Mouse (Mus musculus): ENCODE results near the gene Gm49373. TPM values are rescaled to one million over a fixed set of nuclear protein-coding genes. Genes with fewer than 3 reads are reported as not detected.
"Not testable (repeated sequence)": the region's sequence is repeated elsewhere in the genome, so short reads cannot be mapped to it uniquely, and the experiment has no call there.

The Gm49373 gene
- total RNA-seq, 2 experiments from 2014 or later, result 1.5 to 1.6 TPM

GRCm38 (mm10) chr9:21081127-21081526 lies 8.2 kb upstream of the Gm49373 start:
- no peak for DNase-seq (ENCODE audit: low spot score in 2 of 2)
- intact Hi-C loops (cut with DNase I), result no loop called here

GRCm38 (mm10) chr9:21075625-21076024 lies 2.7 kb upstream of the Gm49373 start:
- intact Hi-C loops (cut with DNase I), result no loop called here
- DNase-seq (ENCODE audit: low spot score in 2 of 2), result no peak

GRCm38 (mm10) chr9:21074173-21074572 lies 1.3 kb upstream of the Gm49373 start:
- no peak for DNase-seq (ENCODE audit: low spot score in 2 of 2)
- intact Hi-C loops (cut with DNase I), result no loop called here

GRCm38 (mm10) chr9:21072641-21073040 lies 255 bp downstream of the Gm49373 start:
- intact Hi-C loops (cut with DNase I), result loop anchor here (2.0 kb wide), 1 partner anchor 40 kb away; the partner anchor contains the start of gene Icam5
- peak in 1 of 2 experiments; percentile 29 for DNase-seq (ENCODE audit: low spot score in 2 of 2)

- intact Hi-C loops (cut with DNase I), result no loop called here
- no peak for DNase-seq (ENCODE audit: low spot score in 2 of 2)
These were observed 5.8 kb downstream of the Gm49373 start, which contains the start of gene Zglp1 for GRCm38 (mm10) chr9:21067006-21067684. Gene Zglp1, minus strand, starts transcription at chr9:21067093.

GRCm38 (mm10) chr9:21062928-21063327 lies 10.0 kb downstream of the Gm49373 start:
- intact Hi-C loops (cut with DNase I), result loop anchor here (1.0 to 2.0 kb wide), 2 partner anchors 22 to 31 kb away; partner anchors contain the start of gene Icam5
- DNase-seq (ENCODE audit: low spot score in 2 of 2), result peak; percentile 71 to 81

- intact Hi-C loops (cut with DNase I), result no loop called here
- no peak for DNase-seq (ENCODE audit: low spot score in 2 of 2)
These were observed 21.3 kb downstream of the Gm49373 start for GRCm38 (mm10) chr9:21051578-21051977.

- intact Hi-C loops (cut with DNase I), result no loop called here
These were observed 27.7 kb downstream of the Gm49373 start for GRCm38 (mm10) chr9:21045235-21045634.

GRCm38 (mm10) chr9:21044785-21045184 lies 28.1 kb downstream of the Gm49373 start:
- DNase-seq (ENCODE audit: low spot score in 2 of 2); intact Hi-C loops (cut with DNase I): not testable (repeated sequence)

More at GRCm38 (mm10) chr9:21045235-21045634, 27.7 kb downstream of the Gm49373 start:
- DNase-seq (ENCODE audit: low spot score in 2 of 2), result no peak

- intact Hi-C loops (cut with DNase I), result no loop called here
These were observed 29.3 kb downstream of the Gm49373 start for GRCm38 (mm10) chr9:21043563-21043962.

GRCm38 (mm10) chr9:21041308-21041707 lies 31.6 kb downstream of the Gm49373 start:
- intact Hi-C loops (cut with DNase I), result loop anchor here (1.0 to 2.0 kb wide), 2 partner anchors 9 to 21 kb away; partner anchors contain the start of gene Icam5
- peak; percentile 80 to 81 for DNase-seq (ENCODE audit: low spot score in 2 of 2)

More at GRCm38 (mm10) chr9:21043563-21043962, 29.3 kb downstream of the Gm49373 start:
- DNase-seq (ENCODE audit: low spot score in 2 of 2), result no peak

GRCm38 (mm10) chr9:21039779-21040178 lies 33.1 kb downstream of the Gm49373 start:
- intact Hi-C loops (cut with DNase I), result loop anchor here (2.0 kb wide), 1 partner anchor 23 kb away; no protein-coding TSS in a partner anchor
- no peak for DNase-seq (ENCODE audit: low spot score in 2 of 2)

GRCm38 (mm10) chr9:21037481-21037891 lies 35.4 kb downstream of the Gm49373 start:
- DNase-seq (ENCODE audit: low spot score in 2 of 2), result peak; percentile 52 to 69
- intact Hi-C loops (cut with DNase I), result no loop called here

- intact Hi-C loops (cut with DNase I), result no loop called here
- peak; percentile 47 to 50 for DNase-seq (ENCODE audit: low spot score in 2 of 2)
These were observed 36.2 kb downstream of the Gm49373 start for GRCm38 (mm10) chr9:21036666-21037065.

- intact Hi-C loops (cut with DNase I), result no loop called here
- no peak for DNase-seq (ENCODE audit: low spot score in 2 of 2)
These were observed 36.7 kb downstream of the Gm49373 start for GRCm38 (mm10) chr9:21036161-21036560.

GRCm38 (mm10) chr9:21035586-21035985 lies 37.3 kb downstream of the Gm49373 start:
- intact Hi-C loops (cut with DNase I), result no loop called here

GRCm38 (mm10) chr9:21034481-21035085 lies 38.3 kb downstream of the Gm49373 start:
- DNase-seq (ENCODE audit: low spot score in 2 of 2), result peak in 1 of 2 experiments; percentile 19

More at GRCm38 (mm10) chr9:21035586-21035985, 37.3 kb downstream of the Gm49373 start:
- DNase-seq (ENCODE audit: low spot score in 2 of 2), result peak in 1 of 2 experiments; percentile 24

GRCm38 (mm10) chr9:21033136-21033535 lies 39.8 kb downstream of the Gm49373 start:
- intact Hi-C loops (cut with DNase I), result loop anchor here (2.0 to 5.0 kb wide), 2 partner anchors 40 to 99 kb away; partner anchors contain the start of genes Fdx1l, Gm49373 and Tyk2
- DNase-seq (ENCODE audit: low spot score in 2 of 2), result peak; percentile 69 to 70

More at GRCm38 (mm10) chr9:21034481-21035085, 38.3 kb downstream of the Gm49373 start:
- intact Hi-C loops (cut with DNase I), result loop anchor here (5.0 kb wide), 1 partner anchor 98 kb away; the partner anchor contains the start of gene Tyk2

- intact Hi-C loops (cut with DNase I), result loop anchor here (1.0 to 5.0 kb wide), 4 partner anchors 9 to 100 kb away; partner anchors contain the start of genes Fdx1l, Gm49373 and Tyk2
- no peak for DNase-seq (ENCODE audit: low spot score in 2 of 2)
These were observed 40.4 kb downstream of the Gm49373 start for GRCm38 (mm10) chr9:21032491-21032890.

GRCm38 (mm10) chr9:21031896-21032351 lies 41.0 kb downstream of the Gm49373 start, which contains the start of gene Icam5:
Gene Icam5, plus strand, starts transcription at chr9:21032073.
- intact Hi-C loops (cut with DNase I), result loop anchor here (1.0 to 5.0 kb wide), 4 partner anchors 9 to 100 kb away; partner anchors contain the start of genes Fdx1l, Gm49373 and Tyk2

More at GRCm38 (mm10) chr9:21031896-21032351, 41.0 kb downstream of the Gm49373 start, which contains the start of gene Icam5:
- DNase-seq (ENCODE audit: low spot score in 2 of 2), result no peak
